Mouse (Mus musculus): Measurements from ENCODE around the gene 0610012G03Rik.

DNA sequence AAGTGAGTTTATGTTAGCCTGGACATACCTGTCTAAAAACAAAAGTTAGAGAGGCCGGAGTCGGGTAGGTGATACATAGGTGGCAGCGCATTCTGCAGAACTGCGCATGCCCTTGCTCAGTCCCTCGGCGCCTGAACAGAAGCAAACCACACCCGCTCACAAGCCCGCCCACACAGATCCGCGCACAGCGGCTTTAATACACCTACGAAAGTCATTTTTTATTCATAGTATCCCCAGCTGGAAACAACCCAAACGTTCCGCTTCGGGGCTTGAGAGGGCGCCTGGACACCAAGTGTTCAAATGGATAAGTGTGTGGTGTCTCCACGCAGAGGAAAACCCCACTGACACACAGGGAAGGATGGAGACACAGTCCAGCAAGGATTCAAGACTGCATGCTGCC, 17.0 kb downstream of the 0610012G03Rik start:
- TF ChIP-seq CHD2 (IDR thresholded peaks at IDR 0.05; ENCODE audit: low read depth, low read length): no peak
- TF ChIP-seq HCFC1 (IDR thresholded peaks at IDR 0.05; ENCODE audit: borderline replicate concordance, insufficient read depth, low read length): no peak
- no peak for TF ChIP-seq MAFK (IDR thresholded peaks at IDR 0.05; ENCODE audit: insufficient read depth, low read depth, low read length)
- TF ChIP-seq ZC3H11A (IDR thresholded peaks at IDR 0.05; ENCODE audit: borderline replicate concordance, low read depth, low read length): no peak
- no peak for TF ChIP-seq ZNF384 (IDR thresholded peaks at IDR 0.05; ENCODE audit: low read depth, low read length)

All from ES-E14 (cell line).